Mouse (Mus musculus) Patski (cell line): ENCODE measurements around the gene Txndc8. TPM values are rescaled to one million over a fixed set of nuclear protein-coding genes. Genes with fewer than 3 reads are reported as not detected.

ENCODE experiments used
- ATAC-seq: fragments of 100-300 bp; one replicate; pipeline ENCODE4 v1.8.0; 2021
- CTCF ChIA-PET: fragments of 350-600 bp; sonication (Branson Sonifier 250); formaldehyde crosslinking; loops from one replicate; lab custom pipeline; 2022; ENCODE audit warnings: inconsistent platforms; lab: Charles Lee
- POLR2A ChIA-PET: fragments of 350-600 bp; sonication (Branson Sonifier 250); formaldehyde crosslinking; loops from one replicate; lab custom pipeline; 2022; ENCODE audit warnings: antibody characterized with exemption, inconsistent platforms; lab: Charles Lee
- DNase-seq: peaks from one replicate; pipeline ENCODE4 v3.0.0-alpha.2; 2011; ENCODE audit warnings: low read depth, low spot score
- H3K27me3 ChIP-seq: fragments of 371-371 bp; one replicate; pipeline ENCODE4 v1.5.1; 2021
- CTCF ChIP-seq: fragments of 100-300 bp; IDR thresholded peaks from one replicate; pipeline ENCODE4 v1.5.1; 2021
- in situ Hi-C: fragments of 300-500 bp; cut with MboI; formaldehyde crosslinking; loops from 3 replicates; pipeline ENCODE4 v1.11.1; 2018; ENCODE audit warnings: low pct_unique_long_range_greater_than_20kb, mixed read lengths
- polyA plus RNA-seq: library from polyadenylated mRNA; unstranded; gene quantifications from one replicate; pipeline ENCODE4 v1.2.3, GENCODE M21; 2021

Txndc8 gene
- polyA plus RNA-seq, 1 experiment from 2014 or later: not detected

- TF ChIP-seq CTCF: no peak
- ATAC-seq: no peak
- ChIA-PET CTCF (interaction anchor here (1.4 kb wide), 1 partner anchor 10 kb away, joined by 3 read pairs; no protein-coding TSS in a partner anchor), POLR2A (interaction anchor here (1.1 kb wide), 1 partner anchor 9 kb away, joined by 3 read pairs; no protein-coding TSS in a partner anchor)
- in situ Hi-C loops: loop anchor here (25.0 kb wide), 1 partner anchor 269 kb away; the partner anchor contains the start of gene Svep1
- no peaks in the 10 kb centered on the region for H3K27me3 ChIP-seq
- DNase-seq: no peak
These were observed 66.0 kb downstream of the Txndc8 start for GRCm38 (mm10) chr4:57942892-57943291.

- DNase-seq (no peak), ATAC-seq (no peak)
- no peak for TF ChIP-seq CTCF
- no peaks in the 10 kb centered on the region for H3K27me3 ChIP-seq
- POLR2A ChIA-PET: interaction anchor here (0.9 kb wide), 1 partner anchor 16 kb away, joined by 3 read pairs; the partner anchor contains the start of gene Txn1
- CTCF ChIA-PET: interaction anchor here (1.5 kb wide), 1 partner anchor 10 kb away, joined by 3 read pairs; no protein-coding TSS in a partner anchor
- in situ Hi-C loops: loop anchor here (25.0 kb wide), 1 partner anchor 272 kb away; the partner anchor contains the start of gene Svep1
These were observed 68.3 kb downstream of the Txndc8 start for GRCm38 (mm10) chr4:57940631-57941030.

- no peak for TF ChIP-seq CTCF
These were observed 71.6 kb downstream of the Txndc8 start for GRCm38 (mm10) chr4:57937292-57937691.

GRCm38 (mm10) chr4:57934181-57934580, 74.7 kb downstream of the Txndc8 start:
- ChIA-PET POLR2A (no interaction called here), CTCF (no interaction called here)
- TF ChIP-seq CTCF: no peak
- no peak for DNase-seq
- in situ Hi-C loops: loop anchor here (10.0 to 25.0 kb wide), 2 partner anchors 141 to 278 kb away; partner anchors contain the start of gene Svep1
- H3K27me3 ChIP-seq: no peaks in the 10 kb centered on the region
- no peak for ATAC-seq

More at GRCm38 (mm10) chr4:57937292-57937691, 71.6 kb downstream of the Txndc8 start:
- in situ Hi-C loops: loop anchor here (10.0 to 25.0 kb wide), 2 partner anchors 138 to 275 kb away; partner anchors contain the start of gene Svep1
- H3K27me3 ChIP-seq: no peaks in the 10 kb centered on the region
- DNase-seq (no peak), ATAC-seq (no peak)
- CTCF ChIA-PET: interaction anchor here (1.2 kb wide), 1 partner anchor 9 kb away, joined by 3 read pairs; no protein-coding TSS in a partner anchor
- POLR2A ChIA-PET: no interaction called here

Other genes with a start within 250 kb of the Txndc8 start
- 0.04 TPM for gene D630039A03Rik, start 92.8 kb downstream of the Txndc8 start, polyA plus RNA-seq
- 342 TPM for gene Txn1, start 52.7 kb downstream of the Txndc8 start, polyA plus RNA-seq
- gene Svep1, start 197.7 kb upstream of the Txndc8 start, polyA plus RNA-seq: 1.6 TPM